Mouse (Mus musculus) ovary, postnatal 36 days (tissue): ENCODE measurements around the gene Slc51a.
"Not testable (repeated sequence)": the region's sequence is repeated elsewhere in the genome, so short reads cannot be mapped to it uniquely, and the experiment has no call there.

Source experiments
- DNase-seq: peaks from one replicate; pipeline ENCODE4 v3.0.0; 2022; ENCODE audit warnings: low spot score, mixed read lengths

Gene Slc51a

DNA sequence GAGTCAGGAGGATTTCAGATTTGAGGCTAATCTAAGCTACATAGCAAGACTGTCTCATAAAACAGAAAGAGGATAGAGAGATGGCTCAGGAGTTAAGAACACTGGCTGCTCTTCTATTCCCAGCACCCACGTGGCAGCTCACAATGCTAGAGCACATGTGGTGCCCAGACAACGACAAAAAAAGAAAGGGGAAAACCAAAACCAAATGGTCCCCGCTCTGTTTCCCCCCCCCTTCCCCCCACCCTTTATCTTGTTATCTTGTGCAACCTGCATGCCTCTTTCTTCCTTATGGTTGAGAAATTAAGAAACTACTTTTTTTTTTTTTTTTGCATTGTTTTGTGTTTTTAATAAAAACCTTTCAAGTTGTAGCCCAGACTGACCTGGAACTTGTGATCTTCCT is 19.2 kb downstream of the Slc51a start:
- no peak for DNase-seq

DNA sequence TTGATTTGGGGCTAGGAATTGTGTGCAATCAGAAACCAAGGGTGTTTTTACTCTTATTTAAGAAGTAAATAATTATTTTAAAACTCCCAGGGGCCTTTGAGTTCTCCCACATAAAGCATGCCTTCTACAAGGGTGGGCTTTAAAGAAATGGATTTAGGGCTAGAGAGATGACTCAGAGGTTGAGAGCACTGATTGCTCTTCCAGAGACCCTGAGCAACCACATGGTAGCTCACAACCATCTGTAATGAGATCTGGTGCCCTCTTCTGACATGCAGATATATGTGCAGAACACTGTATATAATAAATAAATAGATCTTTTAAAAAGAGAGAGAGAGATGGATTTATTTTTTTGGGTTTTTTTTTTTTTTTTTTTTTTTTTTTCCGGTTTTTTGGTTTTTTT is 22.8 kb downstream of the Slc51a start:
- no peak for DNase-seq

GRCm38 (mm10) chr16:32463426-32463825 is 24.3 kb downstream of the Slc51a start:
- DNase-seq = no peak

DNA sequence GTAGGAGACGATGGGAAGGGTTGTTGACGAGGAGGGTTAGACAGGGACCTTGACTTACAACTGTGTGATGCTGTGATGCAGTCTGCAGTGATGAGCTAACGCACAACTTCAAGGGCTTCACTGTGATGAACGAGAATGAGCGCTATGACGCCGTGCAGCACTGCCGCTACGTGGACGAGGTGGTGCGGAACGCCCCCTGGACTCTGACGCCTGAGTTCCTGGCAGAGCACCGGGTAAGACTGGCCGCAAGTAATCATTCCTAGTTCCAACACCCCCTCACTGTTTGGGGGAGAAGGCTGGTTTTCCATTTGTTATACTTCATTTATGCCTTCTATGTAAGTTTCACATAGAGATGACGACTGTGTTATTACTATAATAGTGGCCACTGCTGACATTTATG is 24.7 kb downstream of the Slc51a start:
- no peak for DNase-seq

DNA sequence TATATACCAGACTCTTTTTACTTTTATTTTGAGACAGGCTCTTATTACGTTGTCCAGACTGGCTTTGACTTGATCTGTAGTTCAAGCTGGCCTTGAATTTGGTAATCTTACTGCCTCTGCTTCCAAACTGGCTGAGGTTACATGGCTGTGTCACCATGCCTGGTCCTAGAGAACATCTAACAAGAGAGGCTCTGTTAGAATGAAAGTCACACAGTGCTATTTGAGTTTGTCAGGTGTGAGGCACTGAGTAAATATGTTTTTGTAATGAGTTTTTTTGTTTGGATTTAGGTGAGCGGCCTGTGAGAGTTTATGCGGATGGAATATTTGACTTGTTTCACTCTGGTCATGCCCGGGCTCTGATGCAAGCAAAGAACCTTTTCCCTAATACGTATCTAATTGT is 26.0 kb downstream of the Slc51a start:
- no peak for DNase-seq

GRCm38 (mm10) chr16:32460518-32460917 is 27.2 kb downstream of the Slc51a start:
- no peak for DNase-seq

DNA sequence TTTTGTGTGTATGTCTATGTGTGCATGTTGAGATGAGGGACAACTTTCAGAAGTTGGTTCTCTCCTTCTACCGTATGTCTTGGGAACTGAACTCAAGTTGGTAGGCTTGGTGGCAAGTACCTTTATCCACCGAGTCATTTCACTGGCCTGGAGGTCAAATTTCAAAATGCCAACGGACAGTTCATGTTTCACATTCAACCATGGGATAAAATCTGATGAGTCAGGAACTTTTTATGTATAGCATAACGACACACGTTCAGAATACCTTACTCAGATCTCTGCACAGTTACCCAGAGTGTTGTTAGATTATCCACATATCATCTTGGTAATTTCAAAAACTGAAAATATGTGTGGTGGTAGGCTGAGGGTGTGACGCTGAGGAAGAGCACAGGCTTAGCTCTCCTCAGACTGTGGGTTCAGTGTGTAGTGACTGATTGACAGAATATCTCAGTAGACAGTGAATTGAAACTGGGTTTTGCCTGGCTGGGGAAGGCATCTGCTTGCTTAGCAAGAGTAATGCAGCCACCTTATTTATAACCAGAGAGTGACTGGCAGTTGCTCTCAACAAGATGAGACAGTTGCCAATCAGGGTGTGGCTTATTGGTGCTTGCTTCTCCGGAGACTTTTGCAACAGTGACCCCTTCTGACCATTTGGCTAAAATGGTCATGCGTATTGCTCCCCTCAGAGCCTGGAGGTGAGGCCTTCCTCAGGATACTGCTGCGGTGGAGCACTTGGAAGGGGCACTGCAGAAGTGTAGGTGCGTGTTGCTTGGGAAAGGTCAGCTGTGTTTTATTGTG is 29.9 kb downstream of the Slc51a start:
- peak; percentile 14 for DNase-seq

DNA sequence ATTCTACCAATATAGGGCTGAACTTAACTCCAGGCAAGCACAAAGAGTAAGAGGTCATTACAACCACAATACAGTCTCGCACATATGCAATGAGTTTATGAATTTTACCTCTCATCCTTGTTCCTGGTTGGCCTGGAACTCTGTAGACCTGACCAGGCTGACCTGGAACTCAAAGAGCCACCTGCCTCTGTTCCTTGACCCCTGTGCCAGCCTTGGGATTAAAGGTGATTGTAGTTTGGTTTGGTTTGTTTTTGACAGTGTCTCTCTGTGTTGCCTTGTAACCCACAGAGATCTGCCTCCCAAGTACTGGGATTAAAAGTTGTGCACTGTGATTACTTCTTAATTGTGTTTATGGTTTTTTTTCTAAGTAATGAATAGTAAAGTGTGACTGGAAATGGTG is 30.9 kb downstream of the Slc51a start:
- DNase-seq = no peak

- DNase-seq = no peak
Observed at GRCm38 (mm10) chr16:32456086-32456485, 31.6 kb downstream of the Slc51a start.

- DNase-seq = no peak
Observed at GRCm38 (mm10) chr16:32454646-32455045, 33.0 kb downstream of the Slc51a start.

GRCm38 (mm10) chr16:32453102-32453501 is 34.6 kb downstream of the Slc51a start:
- no peak for DNase-seq

DNA sequence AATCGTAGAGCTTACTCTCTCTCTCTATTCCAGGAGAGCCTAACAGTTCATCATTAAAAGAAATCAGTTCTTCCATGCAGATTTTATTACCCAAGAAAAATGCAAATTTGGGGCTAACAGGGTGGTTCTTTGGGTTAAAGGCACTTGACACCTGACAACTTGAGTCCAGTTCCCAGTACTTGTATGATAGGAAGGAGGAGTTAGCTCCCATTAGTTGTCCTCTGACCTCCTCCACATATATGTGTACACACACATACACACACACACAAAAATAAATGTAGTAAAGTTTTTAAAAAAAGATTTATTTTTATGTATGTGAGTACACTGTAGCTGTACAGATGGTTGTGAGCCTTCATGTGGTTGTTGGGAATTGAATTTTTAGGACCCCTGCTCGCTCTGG is 37.5 kb downstream of the Slc51a start:
- no peak for DNase-seq

DNA sequence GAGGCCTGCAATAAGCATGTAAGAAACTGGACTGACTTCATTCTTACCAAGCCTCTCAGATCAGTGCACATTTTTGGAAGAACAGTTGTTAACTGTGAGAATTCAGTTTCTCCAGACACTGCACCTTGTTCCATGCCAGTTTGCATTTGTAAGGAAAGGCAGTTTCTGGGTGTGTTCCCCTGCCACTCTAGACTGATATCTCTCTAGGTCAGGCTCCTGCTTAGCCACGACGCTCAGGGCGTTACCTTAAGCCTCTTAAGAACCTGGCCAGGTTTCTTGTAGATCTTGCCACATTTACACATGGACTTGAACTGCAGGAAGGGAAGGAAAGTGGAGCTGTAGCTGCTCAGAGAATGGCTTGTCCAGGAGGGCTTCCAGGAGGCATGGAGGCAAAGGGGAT is 38.0 kb downstream of the Slc51a start:
- no peak for DNase-seq

- DNase-seq = no peak
Observed at GRCm38 (mm10) chr16:32446563-32447138, 41.0 kb downstream of the Slc51a start.

DNA sequence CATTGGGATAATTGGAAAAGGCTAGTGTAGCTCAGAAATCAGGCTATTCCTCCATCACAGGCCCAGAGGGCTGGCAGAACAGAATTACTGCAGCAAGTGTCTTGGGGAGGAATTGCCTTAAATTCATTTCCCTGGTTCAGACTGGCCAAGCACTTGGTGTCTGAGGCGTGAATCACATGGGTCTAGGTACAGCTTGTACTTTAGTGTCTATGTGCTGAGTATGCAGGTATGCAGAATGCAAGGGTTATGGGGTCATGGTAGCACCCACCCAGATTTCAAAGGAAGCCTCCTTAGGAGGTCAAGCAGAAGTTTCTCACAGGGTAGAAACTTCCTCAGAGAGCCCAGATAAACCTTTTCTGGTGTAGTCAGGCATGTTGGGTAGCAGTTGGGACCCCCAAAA is 42.1 kb downstream of the Slc51a start:
- DNase-seq = no peak

- DNase-seq = not testable (repeated sequence)
Observed at GRCm38 (mm10) chr16:32444615-32445014, 43.1 kb downstream of the Slc51a start.

DNA sequence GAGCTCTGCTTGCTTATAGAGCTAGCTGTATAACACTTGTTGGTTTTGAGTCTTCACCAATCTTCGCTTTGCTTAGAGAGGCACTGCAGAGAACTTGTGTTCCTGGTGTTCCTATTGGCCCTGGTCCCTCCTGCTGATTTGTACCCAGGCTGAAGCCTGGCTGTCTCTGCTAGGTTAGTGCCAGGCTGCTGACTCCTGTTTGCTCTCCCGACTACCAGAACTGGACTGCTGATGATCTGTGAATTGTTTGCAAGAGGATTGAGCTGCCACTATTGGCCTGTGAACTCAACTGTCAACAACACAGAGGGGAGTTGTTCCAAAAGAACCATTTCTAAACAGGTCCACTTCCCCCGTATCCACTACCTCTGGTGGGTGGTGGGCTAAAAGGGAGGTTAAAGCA is 46.2 kb downstream of the Slc51a start:
- DNase-seq = no peak

DNA sequence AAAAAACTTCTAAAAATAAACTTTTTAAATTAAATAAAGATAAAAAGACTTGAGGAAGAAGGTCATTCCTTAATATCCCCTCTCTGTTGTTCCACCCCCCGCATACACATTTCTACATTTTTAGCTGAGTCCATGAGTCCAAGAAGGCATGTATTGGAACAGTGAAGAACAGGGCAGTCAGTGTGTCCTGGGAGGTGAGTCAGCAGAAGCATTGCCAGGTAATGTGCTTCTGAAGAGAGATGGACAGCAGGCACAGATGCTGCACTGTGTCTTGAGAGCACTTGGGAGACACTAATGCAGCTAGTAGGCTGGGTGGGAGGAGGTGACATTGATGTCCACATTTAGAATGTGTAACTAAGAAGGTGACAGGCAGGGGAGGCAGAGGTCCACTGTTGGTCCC is 50.4 kb downstream of the Slc51a start:
- DNase-seq = no peak

DNA sequence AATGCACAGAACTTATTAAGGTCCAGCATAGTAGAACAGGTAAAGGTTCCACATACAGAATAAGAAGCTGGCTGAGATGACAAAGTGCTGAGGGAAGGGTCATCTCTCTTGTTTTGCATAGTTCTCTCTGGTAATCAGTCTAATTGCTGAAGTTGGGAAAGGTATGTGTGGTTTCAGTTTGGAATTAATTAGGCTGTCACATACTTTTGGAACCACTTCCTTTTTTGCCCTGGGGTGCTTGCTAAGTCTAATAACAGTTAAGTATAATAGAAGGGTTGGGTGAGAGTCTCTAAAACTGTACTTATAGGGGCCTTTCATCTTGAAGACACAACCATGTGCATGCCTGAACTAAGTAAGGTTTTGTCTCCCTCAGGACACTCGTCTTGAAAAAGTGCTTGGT is 51.0 kb downstream of the Slc51a start:
- no peak for DNase-seq

DNA sequence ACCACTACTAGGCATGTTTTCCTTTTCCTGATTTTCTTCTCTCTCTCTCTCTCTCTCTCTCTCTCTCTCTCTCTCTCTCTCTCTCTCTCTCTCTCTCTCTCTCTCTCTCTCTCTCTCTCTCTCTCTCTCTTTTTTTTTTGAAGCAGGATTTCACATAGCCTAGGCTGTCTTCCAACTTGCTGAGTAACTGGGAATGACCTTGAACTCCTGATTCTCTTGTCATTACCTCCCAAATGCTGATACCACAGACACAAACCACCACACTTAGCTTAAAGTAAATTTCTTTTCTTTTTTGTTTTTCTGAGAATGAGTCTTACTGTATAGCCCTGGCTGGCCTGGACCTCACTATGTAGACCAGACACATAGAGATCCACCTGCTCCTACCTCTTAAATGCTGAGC is 53.0 kb downstream of the Slc51a start:
- no peak for DNase-seq

GRCm38 (mm10) chr16:32434066-32434465 is 53.6 kb downstream of the Slc51a start:
- DNase-seq = no peak

DNA sequence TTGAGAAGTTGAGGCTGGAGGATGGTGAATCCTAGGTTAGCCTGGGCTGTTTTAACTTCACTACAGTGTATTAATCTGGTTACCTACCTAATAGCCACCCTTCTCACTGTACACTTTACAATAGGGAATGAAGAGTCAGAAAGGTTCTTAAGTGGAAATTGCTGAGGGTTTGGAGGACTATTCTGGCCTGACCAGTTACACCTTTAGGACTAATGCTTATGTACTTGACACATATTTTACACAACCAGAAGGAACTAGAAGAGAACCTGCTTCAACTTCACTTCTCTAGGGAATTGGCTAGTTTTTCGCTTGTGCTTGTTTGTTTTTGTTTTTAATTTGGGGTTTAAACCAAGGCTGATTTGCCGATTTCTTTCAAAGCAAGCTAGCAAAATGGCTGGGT is 54.5 kb downstream of the Slc51a start:
- no peak for DNase-seq

GRCm38 (mm10) chr16:32431926-32432325 is 55.8 kb downstream of the Slc51a start:
- DNase-seq = no peak

DNA sequence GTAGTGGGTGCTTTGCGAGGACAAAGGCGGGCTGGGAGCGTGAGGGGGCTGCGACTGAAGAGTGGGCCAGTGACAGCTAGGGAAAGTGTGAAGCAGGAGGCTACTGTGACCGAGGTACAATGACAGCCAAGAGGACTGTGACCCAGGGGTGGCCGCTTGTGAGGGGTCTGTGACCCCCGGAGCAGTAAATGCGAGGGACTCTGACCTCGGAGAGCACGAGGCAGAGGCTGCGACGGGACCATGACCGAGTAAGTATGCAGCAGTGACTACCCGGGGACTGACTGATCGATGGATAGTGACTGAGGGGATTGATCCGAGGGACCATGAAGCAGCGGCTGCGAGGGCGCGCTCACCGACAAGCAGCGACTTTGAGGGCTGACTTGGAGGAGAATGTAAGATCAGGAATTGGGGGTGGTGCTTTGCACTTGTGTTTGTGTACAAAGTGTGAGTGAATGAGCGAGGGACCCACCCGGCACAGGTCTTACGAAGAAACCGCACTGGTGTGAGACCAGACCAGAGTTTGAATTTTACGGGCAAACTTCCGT is 56.6 kb downstream of the Slc51a start:
- no peak for DNase-seq
